Mouse (Mus musculus) neural tube, postnatal 0 days (tissue): Measurements from ENCODE around the gene Exosc6. TPM values are rescaled to one million over a fixed set of nuclear protein-coding genes. Genes with fewer than 3 reads are reported as not detected.

Experiments
- microRNA-seq: library from miRNA; unstranded; fragments of <30 nt; microRNA quantifications from one replicate; pipeline ENCODE4, GENCODE M21; 2016
- polyA plus RNA-seq: library from polyadenylated mRNA; unstranded; fragments of >200 nt; fragmentation: Nextera tagmentation; extraction: Ambion mirVana; gene quantifications from 2 replicates; pipeline ENCODE4 v1.2.1, GENCODE M21; 2015

Gene Exosc6
- not detected in 2 replicates for polyA plus RNA-seq

DNA sequence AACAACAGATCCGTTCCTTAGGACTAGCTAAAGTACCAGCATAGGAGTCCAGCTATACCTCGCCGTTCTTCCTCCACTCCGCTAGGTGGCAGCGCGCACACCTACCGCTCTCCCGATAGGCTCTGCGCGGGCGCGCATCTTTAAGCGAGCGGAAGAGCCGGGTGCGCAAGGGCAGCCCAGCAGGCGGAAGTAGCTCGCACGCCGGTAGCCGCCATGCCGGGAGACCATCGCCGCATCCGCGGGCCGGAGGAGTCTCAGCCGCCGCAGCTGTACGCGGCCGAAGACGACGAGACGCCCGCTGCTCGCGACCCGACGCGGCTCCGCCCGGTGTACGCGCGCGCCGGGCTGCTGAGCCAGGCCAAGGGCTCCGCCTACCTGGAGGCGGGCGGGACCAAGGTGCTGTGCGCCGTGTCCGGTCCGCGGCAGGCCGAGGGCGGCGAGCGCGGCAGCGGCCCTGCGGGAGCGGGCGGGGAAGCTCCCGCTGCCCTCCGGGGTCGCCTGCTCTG is at the start of gene Exosc6:
Gene Exosc6 (plus strand): TSS at position 182 of the 506 bp plus-strand sequence.

DNA sequence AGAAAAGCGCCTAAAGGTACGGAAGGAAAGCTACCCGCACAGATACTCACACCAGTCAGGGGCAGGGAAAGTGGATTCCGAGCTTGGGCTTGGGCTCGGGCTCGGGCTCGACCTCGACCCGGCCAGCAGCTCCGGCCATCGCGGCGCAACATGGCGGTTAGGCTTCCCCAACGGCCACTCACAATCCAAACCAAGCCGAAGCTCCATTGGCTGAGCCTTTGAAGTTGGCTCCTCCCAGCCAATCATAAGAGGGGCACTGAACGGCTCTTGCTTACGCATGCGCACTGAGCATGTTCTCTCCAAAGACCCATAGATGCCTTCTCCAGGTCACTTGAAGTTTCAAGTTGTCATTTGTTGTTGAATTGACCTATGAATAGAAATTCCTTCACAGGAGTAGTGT is 24.6 kb upstream of the Exosc6 start, which contains the start of gene Ddx19b:
Gene Ddx19b (minus strand): TSS at position 180 of the 400 bp plus-strand sequence.

DNA sequence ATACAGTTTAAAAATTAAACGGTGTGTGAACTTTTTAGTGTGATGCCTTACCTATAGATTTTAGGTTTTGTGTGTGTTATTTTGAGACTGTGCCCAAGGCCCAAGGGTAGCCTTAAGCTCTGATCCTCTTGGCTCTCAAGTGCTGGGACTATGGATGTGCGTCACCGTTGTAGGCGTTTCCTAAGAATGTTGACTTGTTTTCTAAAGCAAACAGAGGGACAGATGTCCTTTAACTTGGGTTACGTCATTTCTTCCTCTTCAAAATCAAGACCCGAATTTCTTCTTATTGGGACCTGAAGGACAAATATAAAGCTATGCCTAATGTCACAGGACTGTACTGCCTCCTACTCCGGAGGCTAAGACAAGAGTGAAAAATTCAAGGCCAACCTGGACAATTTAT is 23.2 kb upstream of the Exosc6 start, which contains the start of gene Aars:
Gene Aars (plus strand): TSS at position 229 of the 400 bp plus-strand sequence.

DNA sequence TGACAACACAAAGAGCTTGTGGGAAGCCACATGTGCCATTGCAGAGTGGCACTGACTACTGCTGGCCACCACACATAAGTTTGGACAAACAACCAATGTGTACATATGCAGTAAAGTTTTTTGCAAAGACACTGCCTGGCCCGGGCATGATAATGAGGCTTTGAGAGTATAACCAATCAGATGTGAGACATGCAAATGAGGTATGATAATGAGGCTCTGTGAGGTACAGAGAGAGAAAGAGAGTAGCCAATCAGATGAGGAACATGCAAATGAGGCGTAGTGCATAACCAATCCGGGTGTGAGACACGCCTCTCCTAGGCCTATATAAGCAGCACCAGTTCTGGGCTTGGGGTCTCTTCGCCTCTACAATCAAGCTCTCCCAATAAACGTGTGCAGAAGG is 36.2 kb downstream of the Exosc6 start, which contains the start of gene Clec18a:
Gene Clec18a (minus strand): TSS at position 101 of the 400 bp plus-strand sequence.

DNA sequence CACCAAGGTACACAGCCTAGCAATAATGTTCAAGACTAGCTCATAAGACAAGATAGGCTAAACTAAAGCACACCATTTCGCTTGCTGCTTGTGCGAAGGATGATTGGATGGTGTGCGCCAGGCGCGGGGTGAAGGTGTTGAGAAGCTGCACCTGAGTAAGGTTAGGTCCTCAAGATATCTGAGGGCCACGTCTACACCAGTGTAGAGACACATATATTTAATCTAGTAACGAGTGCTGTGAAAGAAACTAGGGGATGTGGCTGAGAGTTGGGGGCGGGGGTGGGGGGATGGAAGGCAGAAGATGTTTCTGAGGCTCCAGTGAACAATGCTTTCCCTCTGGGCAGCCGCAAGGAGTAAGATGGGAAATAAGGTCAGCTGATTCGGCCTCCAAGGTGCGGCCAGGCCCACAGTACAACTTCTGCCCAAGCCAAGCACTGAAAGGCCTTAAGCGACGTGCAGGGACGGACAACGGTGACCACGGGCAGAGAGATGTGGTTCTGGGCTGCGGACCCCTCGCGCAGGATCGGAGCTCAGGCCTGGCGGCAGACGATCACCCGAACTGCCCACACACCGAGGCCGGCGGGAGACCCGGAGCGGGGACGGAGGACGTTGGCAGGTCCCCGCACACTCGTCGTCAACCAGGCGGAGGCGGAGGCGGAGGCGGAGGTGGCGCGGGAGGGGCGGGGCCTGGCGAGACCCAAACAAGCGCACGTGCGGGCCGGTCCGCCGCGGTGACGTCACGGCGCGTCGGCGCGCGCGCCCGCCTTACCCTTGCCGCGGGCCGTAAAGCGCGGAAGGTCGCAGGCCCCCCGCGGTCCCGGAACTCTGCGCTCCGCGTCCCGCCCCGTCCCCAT is 38.0 kb downstream of the Exosc6 start, which contains the start of gene Pdpr:
Gene Pdpr (plus strand): TSS at position 766 of the 854 bp plus-strand sequence.

Small RNA genes within 50 kb of the gene (microRNA-seq; reads per million reads assigned to microRNA genes)
- gene Gm24103 (not detected), gene Mir3473d (not detected)

Other genes with a start within 250 kb of the Exosc6 start
- 52.9 and 53.0 TPM in 2 replicates for gene Cog4, start 209.7 kb upstream of the Exosc6 start, polyA plus RNA-seq
- gene Sf3b3, start 209.6 kb upstream of the Exosc6 start, polyA plus RNA-seq: 47.5 and 52.4 TPM in 2 replicates
- 4.5 and 6.2 TPM in 2 replicates for gene Fuk, start 153.9 kb upstream of the Exosc6 start, polyA plus RNA-seq
- 22.2 and 23.7 TPM in 2 replicates for gene St3gal2, start 136.4 kb upstream of the Exosc6 start, polyA plus RNA-seq
- 9.2 TPM in 2 replicates for gene Ddx19a, start 58.5 kb upstream of the Exosc6 start, polyA plus RNA-seq
- 4.8 and 5.2 TPM in 2 replicates for gene Ddx19b, start 24.6 kb upstream of the Exosc6 start, polyA plus RNA-seq
- gene Aars, start 23.2 kb upstream of the Exosc6 start, polyA plus RNA-seq: 79.9 and 85.0 TPM in 2 replicates
- 0.12 TPM in 1 of 2 replicates, not detected in the other for gene Clec18a, start 36.1 kb downstream of the Exosc6 start, polyA plus RNA-seq
- 9.5 and 9.8 TPM in 2 replicates for gene Pdpr, start 38.3 kb downstream of the Exosc6 start, polyA plus RNA-seq
- gene Glg1, start 202.9 kb downstream of the Exosc6 start, polyA plus RNA-seq: 55.0 and 58.1 TPM in 2 replicates
- 11.1 and 12.0 TPM in 2 replicates for gene Rfwd3, start 243.9 kb downstream of the Exosc6 start, polyA plus RNA-seq